Mouse (Mus musculus): ENCODE results near the gene Tsc22d4. TPM values are rescaled to one million over a fixed set of nuclear protein-coding genes. Genes with fewer than 3 reads are reported as not detected.
A peak's percentile ranks its signal among the peaks of the same experiment; 100 is the strongest.
"Not testable (repeated sequence)": the region's sequence is repeated elsewhere in the genome, so short reads cannot be mapped to it uniquely, and the experiment has no call there.

The Tsc22d4 gene
- polyA plus RNA-seq, 1 experiment = 582 TPM

GRCm38 (mm10) chr5:137741023-137741931 is 4.3 kb upstream of the Tsc22d4 start, which contains the start of gene Nyap1:
Gene Nyap1 (minus strand): TSS chr5:137741607.
- Histone ChIP-seq H3K36me3 (replicated peaks; ENCODE audit: low read length) (peaks cover 5% of the 10 kb centered on the region), H3K4me3 (replicated peaks) (peak within 1 kb of the TSS; percentile 95), H3K9me3 (no peaks in the 10 kb centered on the region), H3K27me3 (replicated peaks) (no peaks in the 10 kb centered on the region), H3K4me1 (peaks cover 71% of the 10 kb centered on the region)
- TF ChIP-seq FLI1 (IDR thresholded peaks at IDR 0.05; ENCODE audit: low read length) (no peak), GATA1 (IDR thresholded peaks at IDR 0.05; ENCODE audit: borderline replicate concordance, low read length) (no peak)

DNA sequence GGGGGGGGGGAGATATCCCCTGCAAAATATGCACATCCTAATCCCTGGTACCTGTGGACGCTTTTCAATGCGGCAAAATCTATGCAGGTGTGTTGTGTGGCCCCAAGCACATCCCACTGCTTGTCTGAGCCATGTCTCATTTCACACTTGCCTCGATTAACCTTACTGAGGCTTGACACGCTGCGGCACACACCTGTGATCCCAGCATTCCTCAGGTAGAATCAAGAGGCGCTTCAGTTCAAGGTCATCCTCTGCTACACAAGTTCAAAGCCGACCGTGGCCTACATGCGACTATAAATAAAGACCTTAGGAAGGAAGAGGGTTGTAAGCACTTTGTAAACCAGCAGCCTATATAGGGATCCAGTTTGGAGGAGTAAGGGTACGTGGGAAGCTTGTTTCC is 3.5 kb upstream of the Tsc22d4 start:
- H3K36me3 ChIP-seq (replicated peaks; ENCODE audit: low read length) = peaks cover 5% of the 10 kb centered on the region
- peaks cover 71% of the 10 kb centered on the region for H3K4me1 ChIP-seq
- H3K9me3 ChIP-seq = no peaks in the 10 kb centered on the region
- no peak for TF ChIP-seq FLI1 (IDR thresholded peaks at IDR 0.05; ENCODE audit: low read length)
- TF ChIP-seq GATA1 (IDR thresholded peaks at IDR 0.05; ENCODE audit: borderline replicate concordance, low read length) = no peak
- no peaks in the 10 kb centered on the region for H3K27me3 ChIP-seq (replicated peaks)
- peak overlapping the region; percentile 95 for H3K4me3 ChIP-seq (replicated peaks)

- H3K4me1 ChIP-seq = peaks cover 71% of the 10 kb centered on the region
- TF ChIP-seq GATA1 (IDR thresholded peaks at IDR 0.05; ENCODE audit: borderline replicate concordance, low read length) = no peak
- H3K36me3 ChIP-seq (replicated peaks; ENCODE audit: low read length) = peaks cover 7% of the 10 kb centered on the region
- H3K27me3 ChIP-seq (replicated peaks) = no peaks in the 10 kb centered on the region
- H3K4me3 ChIP-seq (replicated peaks) = no peak overlapping the region
- H3K9me3 ChIP-seq = no peaks in the 10 kb centered on the region
Observed at GRCm38 (mm10) chr5:137742836-137743235, 2.7 kb upstream of the Tsc22d4 start.

- peaks cover 12% of the 10 kb centered on the region for H3K36me3 ChIP-seq (replicated peaks; ENCODE audit: low read length)
- H3K4me1 ChIP-seq = peaks cover 69% of the 10 kb centered on the region
- no peak for TF ChIP-seq FLI1 (IDR thresholded peaks at IDR 0.05; ENCODE audit: low read length)
- no peak for TF ChIP-seq GATA1 (IDR thresholded peaks at IDR 0.05; ENCODE audit: borderline replicate concordance, low read length)
- no peaks in the 10 kb centered on the region for H3K9me3 ChIP-seq
- peak overlapping the region; percentile 7 for H3K4me3 ChIP-seq (replicated peaks)
- H3K27me3 ChIP-seq (replicated peaks) = no peaks in the 10 kb centered on the region
Observed at GRCm38 (mm10) chr5:137744197-137744596, 1.3 kb upstream of the Tsc22d4 start.

DNA sequence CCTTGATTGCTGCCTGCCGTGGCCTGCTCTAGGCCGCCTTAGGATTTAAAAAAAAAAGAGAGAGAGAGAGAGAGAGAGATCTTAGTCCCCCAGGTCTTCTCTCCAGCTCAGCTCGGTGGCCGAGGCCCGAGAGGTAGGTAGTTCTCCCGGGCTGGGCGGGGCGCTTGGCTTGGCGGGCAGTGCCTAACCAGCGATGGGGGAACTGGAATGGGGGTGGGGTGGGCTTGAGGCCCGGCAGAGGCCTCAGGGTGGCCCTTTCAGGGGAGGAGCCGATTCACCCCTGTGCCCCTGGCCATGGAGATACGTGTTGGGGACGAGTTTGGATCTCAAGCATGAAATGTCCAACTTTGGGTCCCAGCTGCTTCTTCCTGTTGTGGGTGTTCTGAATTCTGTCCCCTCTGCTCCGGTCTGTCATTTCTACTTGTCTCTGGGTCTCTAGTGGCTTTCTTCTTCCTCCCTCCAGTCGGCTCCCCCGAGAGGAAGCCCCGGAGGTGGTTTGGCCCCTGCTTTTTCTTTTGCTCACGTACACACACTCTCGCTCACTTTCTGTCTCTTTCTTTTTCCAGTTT is 836 bp downstream of the Tsc22d4 start:
- Histone ChIP-seq H3K36me3 (replicated peaks; ENCODE audit: low read length) (peaks cover 30% of the 10 kb centered on the region), H3K4me1 (peaks cover 66% of the 10 kb centered on the region), H3K9me3 (no peaks in the 10 kb centered on the region), H3K4me3 (replicated peaks) (peak overlapping the region; percentile 97), H3K27me3 (replicated peaks) (no peaks in the 10 kb centered on the region)
- no peak for TF ChIP-seq GATA1 (IDR thresholded peaks at IDR 0.05; ENCODE audit: borderline replicate concordance, low read length)
- TF ChIP-seq FLI1 (IDR thresholded peaks at IDR 0.05; ENCODE audit: low read length) = no peak

GRCm38 (mm10) chr5:137746851-137747325 is 1.4 kb downstream of the Tsc22d4 start:
- Histone ChIP-seq H3K4me1 (peaks cover 66% of the 10 kb centered on the region), H3K36me3 (replicated peaks; ENCODE audit: low read length) (peaks cover 35% of the 10 kb centered on the region), H3K9me3 (no peaks in the 10 kb centered on the region), H3K27me3 (replicated peaks) (no peaks in the 10 kb centered on the region), H3K4me3 (replicated peaks) (peak overlapping the region; percentile 97)
- TF ChIP-seq GATA1 (IDR thresholded peaks at IDR 0.05; ENCODE audit: borderline replicate concordance, low read length) (no peak), FLI1 (IDR thresholded peaks at IDR 0.05; ENCODE audit: low read length) (no peak)

DNA sequence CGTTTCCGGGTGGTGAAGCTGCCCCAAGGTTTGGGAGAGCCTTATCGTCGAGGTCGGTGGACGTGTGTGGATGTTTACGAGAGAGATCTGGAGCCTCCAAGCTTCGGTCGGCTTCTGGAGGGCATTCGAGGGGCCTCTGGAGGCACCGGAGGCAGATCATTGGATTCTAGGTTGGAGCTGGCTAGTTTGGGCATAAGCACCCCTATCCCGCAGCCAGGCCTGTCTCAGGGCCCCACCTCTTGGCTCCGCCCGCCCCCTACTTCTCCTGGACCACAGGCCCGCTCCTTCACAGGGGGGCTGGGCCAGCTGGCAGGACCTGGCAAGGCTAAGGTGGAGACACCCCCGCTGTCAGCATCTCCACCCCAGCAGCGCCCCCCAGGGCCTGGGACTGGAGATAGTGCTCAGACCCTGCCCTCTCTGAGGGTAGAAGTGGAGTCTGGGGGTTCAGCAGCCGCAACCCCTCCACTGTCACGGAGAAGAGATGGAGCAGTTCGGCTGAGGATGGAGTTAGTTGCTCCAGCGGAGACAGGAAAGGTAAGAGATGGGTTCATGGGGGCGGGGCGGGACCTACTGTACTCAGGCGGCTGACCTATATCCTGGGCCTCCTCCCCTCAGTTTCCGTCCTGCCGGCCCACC is 1.9 kb downstream of the Tsc22d4 start:
- H3K36me3 ChIP-seq (replicated peaks; ENCODE audit: low read length) = peaks cover 41% of the 10 kb centered on the region
- H3K9me3 ChIP-seq = no peaks in the 10 kb centered on the region
- no peaks in the 10 kb centered on the region for H3K27me3 ChIP-seq (replicated peaks)
- H3K4me3 ChIP-seq (replicated peaks) = peak overlapping the region; percentile 97
- TF ChIP-seq FLI1 (IDR thresholded peaks at IDR 0.05; ENCODE audit: low read length) = no peak
- peaks cover 66% of the 10 kb centered on the region for H3K4me1 ChIP-seq

DNA sequence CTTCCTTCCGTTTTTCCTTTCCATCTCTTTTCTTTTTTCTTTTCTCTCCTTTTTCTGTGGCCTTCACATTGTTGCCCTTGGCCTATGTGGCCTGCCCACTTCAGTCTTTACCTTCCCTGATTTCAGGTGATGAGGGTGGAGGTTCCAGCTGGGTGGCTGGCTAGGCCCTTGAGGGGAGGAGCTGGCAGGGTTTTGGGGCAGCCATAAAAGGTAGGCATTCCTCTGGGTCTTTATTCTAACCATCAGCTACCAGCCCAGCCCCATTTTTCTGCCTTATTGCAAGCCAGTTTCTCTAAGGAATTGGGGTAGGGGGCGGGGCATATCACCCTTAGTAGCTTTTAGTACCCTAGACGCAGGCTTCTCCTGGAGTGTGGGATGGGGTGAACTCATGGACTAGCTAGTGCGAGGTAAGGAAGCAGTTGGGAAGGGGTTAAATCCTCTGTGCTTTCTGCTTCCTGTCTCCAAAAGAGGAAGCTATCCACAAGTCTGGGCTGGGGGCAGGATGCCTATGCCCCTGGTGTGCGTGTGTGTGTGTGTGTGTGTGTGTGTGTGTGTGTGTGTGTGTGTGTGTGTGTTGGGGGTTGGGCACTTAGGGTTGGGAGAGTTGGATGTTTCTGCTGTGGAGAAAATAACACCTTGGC is 2.7 kb downstream of the Tsc22d4 start:
- peaks cover 67% of the 10 kb centered on the region for H3K4me1 ChIP-seq
- peak overlapping the region; percentile 97 for H3K4me3 ChIP-seq (replicated peaks)
- no peaks in the 10 kb centered on the region for H3K9me3 ChIP-seq
- peaks cover 49% of the 10 kb centered on the region for H3K36me3 ChIP-seq (replicated peaks; ENCODE audit: low read length)
- no peaks in the 10 kb centered on the region for H3K27me3 ChIP-seq (replicated peaks)
- TF ChIP-seq FLI1 (IDR thresholded peaks at IDR 0.05; ENCODE audit: low read length) (no peak), GATA1 (IDR thresholded peaks at IDR 0.05; ENCODE audit: borderline replicate concordance, low read length) (no peak)

- peaks cover 60% of the 10 kb centered on the region for H3K36me3 ChIP-seq (replicated peaks; ENCODE audit: low read length)
- H3K4me3 ChIP-seq (replicated peaks) = peak overlapping the region; percentile 97
- H3K9me3 ChIP-seq = no peaks in the 10 kb centered on the region
- peaks cover 76% of the 10 kb centered on the region for H3K4me1 ChIP-seq
- TF ChIP-seq GATA1 (IDR thresholded peaks at IDR 0.05; ENCODE audit: borderline replicate concordance, low read length) (no peak), FLI1 (IDR thresholded peaks at IDR 0.05; ENCODE audit: low read length) (no peak)
- no peaks in the 10 kb centered on the region for H3K27me3 ChIP-seq (replicated peaks)
Observed at GRCm38 (mm10) chr5:137749196-137749836, 3.8 kb downstream of the Tsc22d4 start.

- Histone ChIP-seq H3K36me3 (replicated peaks; ENCODE audit: low read length) (peaks cover 64% of the 10 kb centered on the region), H3K4me1 (peaks cover 71% of the 10 kb centered on the region)
- H3K9me3 ChIP-seq; H3K27me3 ChIP-seq (replicated peaks); H3K4me3 ChIP-seq (replicated peaks): not testable (repeated sequence)
Observed at GRCm38 (mm10) chr5:137750212-137750611, 4.7 kb downstream of the Tsc22d4 start.
